Mouse (Mus musculus) heart, postnatal 0 days (tissue): ENCODE results near the gene Tmed10. TPM values are rescaled to one million over a fixed set of nuclear protein-coding genes. Genes with fewer than 3 reads are reported as not detected.

Experiments used
- ATAC-seq: fragments of 200-750 bp; cut with Nextera tagmentation; 2 replicates; pipeline ENCODE4 v1.8.0; 2017; ENCODE audit warnings: low read depth, moderate number of reproducible peaks, moderate library complexity; ENCODE audit not compliant: insufficient read depth
- DNase-seq: peaks from one replicate; pipeline ENCODE4 v3.0.0-alpha.2; 2016; ENCODE audit warnings: low spot score
- H3K27ac ChIP-seq: fragments of 300-500 bp; sonication (generic); 2 replicates; pipeline ENCODE4 v1.5.1; 2014; ENCODE audit warnings: low read depth, mild to moderate bottlenecking
- H3K27me3 ChIP-seq: fragments of 300-500 bp; sonication (generic); 2 replicates; pipeline ENCODE4 v1.6.1; 2014; ENCODE audit warnings: low read length, mixed read lengths; ENCODE audit not compliant: control insufficient read depth, insufficient read depth
- H3K36me3 ChIP-seq: fragments of 300-500 bp; sonication (generic); replicated peaks from 2 replicates; pipeline ENCODE4 v1.6.1; 2014; ENCODE audit warnings: low read length, mixed read lengths; ENCODE audit not compliant: control insufficient read depth, insufficient read depth
- H3K4me1 ChIP-seq: fragments of 300-500 bp; sonication (generic); 2 replicates; pipeline ENCODE4 v1.6.1; 2014; ENCODE audit warnings: antibody characterized with exemption; ENCODE audit not compliant: control insufficient read depth, insufficient read depth
- H3K4me2 ChIP-seq: fragments of 300-500 bp; sonication (generic); 2 replicates; pipeline ENCODE4 v1.6.1; 2014; ENCODE audit warnings: low read depth, mild to moderate bottlenecking, low read length, moderate library complexity
- H3K4me3 ChIP-seq: fragments of 300-500 bp; sonication (generic); 2 replicates; pipeline ENCODE4 v1.5.1; 2014; ENCODE audit warnings: low read depth, low read length
- H3K9ac ChIP-seq: fragments of 300-500 bp; sonication (generic); replicated peaks from 2 replicates; pipeline ENCODE4 v1.6.1; 2014; ENCODE audit warnings: low read depth, low read length, mixed read lengths
- H3K9me3 ChIP-seq: fragments of 300-500 bp; sonication (generic); replicated peaks from 2 replicates; pipeline ENCODE4 v1.6.1; 2016; ENCODE audit warnings: low read length; ENCODE audit not compliant: control insufficient read depth
- CTCF ChIP-seq: IDR thresholded peaks from 2 replicates; pipeline ENCODE4 v1.5.1; 2016; ENCODE audit warnings: antibody characterized with exemption, control low read depth, low read depth
- EP300 ChIP-seq: IDR thresholded peaks from 2 replicates; pipeline ENCODE4 v1.6.1; 2016; ENCODE audit warnings: antibody characterized with exemption, low read depth
- WGBS: fragments of 180-500 bp; shearing (Covaris S2); extraction: QIAGEN DNeasy Blood & Tissue Kit; methylation state at CpG from one replicate; pipeline ENCODE4 v1.1.7; 2014; 5-methylcytosine and 5-hydroxymethylcytosine counted together
- polyA plus RNA-seq: library from polyadenylated mRNA; unstranded; fragments of >200 nt; fragmentation: Nextera tagmentation; extraction: Ambion mirVana; gene quantifications from 2 replicates; pipeline ENCODE4 v1.2.1, GENCODE M21; 2015
- total RNA-seq: library from RNA; depleted of rRNA; stranded (reverse); fragments of >200 nt; gene quantifications from 2 replicates; pipeline ENCODE4 v1.2.3, GENCODE M21; 2014; ENCODE audit warnings: low replicate concordance

The Tmed10 gene
- total and polyA plus RNA-seq, 2 experiments from 2014 or later = 49.7 to 216 TPM

- Histone ChIP-seq H3K4me3 (no peak overlapping the region), H3K36me3 (no peaks in the 10 kb centered on the region), H3K4me2 (no peak overlapping the region), H3K4me1 (0 out of 2 replicates have a peak, but pooled peaks cover 3% of the 10 kb centered on the region), H3K9ac (no peak overlapping the region), H3K9me3 (0 out of 2 replicates have a peak, but pooled peaks cover 4% of the 10 kb centered on the region), H3K27ac (no peak overlapping the region), H3K27me3 (no peaks in the 10 kb centered on the region)
- TF ChIP-seq CTCF (no peak), EP300 (no peak)
- DNase-seq = no peak
- no peak for ATAC-seq
- 66% methylated on average over 5 of the region's 5 CpGs for WGBS
Measured at GRCm38 (mm10) chr12:85416298-85416697, 41.7 kb upstream of the Tmed10 start.

GRCm38 (mm10) chr12:85415876-85416275 is 41.2 kb upstream of the Tmed10 start:
- Histone ChIP-seq H3K27me3 (no peaks in the 10 kb centered on the region), H3K9me3 (0 out of 2 replicates have a peak, but pooled peaks cover 4% of the 10 kb centered on the region), H3K27ac (no peak overlapping the region), H3K4me3 (no peak overlapping the region), H3K4me1 (0 out of 2 replicates have a peak, but pooled peaks cover 3% of the 10 kb centered on the region), H3K36me3 (no peaks in the 10 kb centered on the region), H3K4me2 (no peak overlapping the region), H3K9ac (no peak overlapping the region)
- ATAC-seq (no peak), DNase-seq (no peak)
- TF ChIP-seq CTCF (no peak), EP300 (no peak)
- 59% methylated on average over 3 of the region's 3 CpGs for WGBS

GRCm38 (mm10) chr12:85411136-85411535 is 36.5 kb upstream of the Tmed10 start:
- TF ChIP-seq CTCF (no peak), EP300 (no peak)
- no peak overlapping the region for H3K4me2 ChIP-seq
- ATAC-seq = no peak
- 85% methylated on average over 2 of the region's 2 CpGs for WGBS
- no peak for DNase-seq
- no peaks in the 10 kb centered on the region for H3K36me3 ChIP-seq
- H3K27ac ChIP-seq = no peak overlapping the region
- H3K27me3 ChIP-seq = no peaks in the 10 kb centered on the region
- H3K4me1 ChIP-seq = no peaks in the 10 kb centered on the region
- H3K9me3 ChIP-seq = 0 out of 2 replicates have a peak, but pooled peaks cover 4% of the 10 kb centered on the region
- no peak overlapping the region for H3K9ac ChIP-seq
- no peak overlapping the region for H3K4me3 ChIP-seq

- DNase-seq = no peak
- TF ChIP-seq EP300 (no peak), CTCF (no peak)
- H3K9ac ChIP-seq = no peak overlapping the region
- ATAC-seq = no peak; the same call in 1 of the 2 replicates
- no peak overlapping the region for H3K4me3 ChIP-seq
- H3K27ac ChIP-seq = no peak overlapping the region
- H3K36me3 ChIP-seq = no peaks in the 10 kb centered on the region
- no peaks in the 10 kb centered on the region for H3K27me3 ChIP-seq
- no peak overlapping the region for H3K4me2 ChIP-seq
- peaks cover 28% of the 10 kb centered on the region for H3K4me1 ChIP-seq
- no peaks in the 10 kb centered on the region for H3K9me3 ChIP-seq
- 40% methylated on average over 4 of the region's 4 CpGs for WGBS
Measured at GRCm38 (mm10) chr12:85397960-85398272, 23.3 kb upstream of the Tmed10 start.

GRCm38 (mm10) chr12:85397063-85397959 is 22.7 kb upstream of the Tmed10 start:
- Histone ChIP-seq H3K27ac (no peak overlapping the region), H3K4me2 (no peak overlapping the region), H3K9me3 (no peaks in the 10 kb centered on the region), H3K27me3 (no peaks in the 10 kb centered on the region), H3K4me3 (no peak overlapping the region), H3K9ac (no peak overlapping the region), H3K4me1 (peaks cover 28% of the 10 kb centered on the region), H3K36me3 (no peaks in the 10 kb centered on the region)
- WGBS = 43% methylated on average over 18 of the region's 18 CpGs
- TF ChIP-seq EP300 (no peak), CTCF (no peak)
- ATAC-seq = no peak
- peak; percentile 16 for DNase-seq
